Mouse (Mus musculus): ENCODE measurements around the gene Plin3. TPM values are rescaled to one million over a fixed set of nuclear protein-coding genes. Genes with fewer than 3 reads are reported as not detected.

Gene Plin3
- polyA plus RNA-seq, 1 experiment: 43.1 TPM

GRCm38 (mm10) chr17:56302363-56302996, 9.8 kb upstream of the Plin3 start:
- peak; percentile 54 for DNase-seq
- no peak for TF ChIP-seq POLR2A (IDR thresholded peaks at IDR 0.05; ENCODE audit: low read depth, low read length)
- no peak for TF ChIP-seq CTCF (conservative IDR thresholded peaks at IDR 0.05; ENCODE audit: insufficient read depth, insufficient read length, low read depth, low read length)
- no peak overlapping the region for H3K27ac ChIP-seq (ENCODE audit: insufficient read depth, low read depth, low read length)
- 21% methylated on average over 13 of the region's 13 CpGs for WGBS
- H3K27me3 ChIP-seq (replicated peaks; ENCODE audit: control insufficient read depth, insufficient read depth, low read length): no peaks in the 10 kb centered on the region
- peaks cover 11% of the 10 kb centered on the region; the same call in 1 of the 2 replicates for H3K4me1 ChIP-seq (ENCODE audit: control insufficient read depth, insufficient read depth, low read length)
- no peaks in the 10 kb centered on the region for H3K36me3 ChIP-seq (ENCODE audit: control insufficient read depth, insufficient read depth, low read length)
- no peak overlapping the region for H3K4me3 ChIP-seq (ENCODE audit: insufficient read depth, low read depth, low read length)

- no peaks in the 10 kb centered on the region for H3K36me3 ChIP-seq (ENCODE audit: control insufficient read depth, insufficient read depth, low read length)
- no peak for DNase-seq
- H3K27ac ChIP-seq (ENCODE audit: insufficient read depth, low read depth, low read length): no peak within 1 kb of the TSS
- no peaks in the 10 kb centered on the region for H3K27me3 ChIP-seq (replicated peaks; ENCODE audit: control insufficient read depth, insufficient read depth, low read length)
- peaks cover 11% of the 10 kb centered on the region; the same call in 1 of the 2 replicates for H3K4me1 ChIP-seq (ENCODE audit: control insufficient read depth, insufficient read depth, low read length)
- TF ChIP-seq POLR2A (IDR thresholded peaks at IDR 0.05; ENCODE audit: low read depth, low read length) (no peak), CTCF (conservative IDR thresholded peaks at IDR 0.05; ENCODE audit: insufficient read depth, insufficient read length, low read depth, low read length) (no peak)
- 89% methylated on average over 9 of the region's 9 CpGs for WGBS
- no peak within 1 kb of the TSS for H3K4me3 ChIP-seq (ENCODE audit: insufficient read depth, low read depth, low read length)
These were observed 7.5 kb upstream of the Plin3 start, which contains the start of gene Arrdc5 for GRCm38 (mm10) chr17:56300186-56300585. TSS of gene Arrdc5 (minus strand) at chr17:56300286.

- no peak for DNase-seq
- 91% methylated on average over 1 of the region's 1 CpGs for WGBS
- Histone ChIP-seq H3K27me3 (replicated peaks; ENCODE audit: control insufficient read depth, insufficient read depth, low read length) (no peaks in the 10 kb centered on the region), H3K4me1 (ENCODE audit: control insufficient read depth, insufficient read depth, low read length) (peaks cover 7% of the 10 kb centered on the region; the same call in 1 of the 2 replicates), H3K27ac (ENCODE audit: insufficient read depth, low read depth, low read length) (no peak overlapping the region), H3K4me3 (ENCODE audit: insufficient read depth, low read depth, low read length) (no peak overlapping the region), H3K36me3 (ENCODE audit: control insufficient read depth, insufficient read depth, low read length) (no peaks in the 10 kb centered on the region)
- TF ChIP-seq CTCF (conservative IDR thresholded peaks at IDR 0.05; ENCODE audit: insufficient read depth, insufficient read length, low read depth, low read length): no peak
- TF ChIP-seq POLR2A (IDR thresholded peaks at IDR 0.05; ENCODE audit: low read depth, low read length): no peak
These were observed 5.6 kb upstream of the Plin3 start for GRCm38 (mm10) chr17:56298238-56298637.

- WGBS: 70% methylated on average over 1 of the region's 1 CpGs
These were observed 3.5 kb upstream of the Plin3 start for GRCm38 (mm10) chr17:56296201-56296600.

GRCm38 (mm10) chr17:56294241-56294640, 1.6 kb upstream of the Plin3 start:
- H3K4me1 ChIP-seq (ENCODE audit: control insufficient read depth, insufficient read depth, low read length): peaks cover 11% of the 10 kb centered on the region
- no peak overlapping the region for H3K27ac ChIP-seq (ENCODE audit: insufficient read depth, low read depth, low read length)
- H3K36me3 ChIP-seq (ENCODE audit: control insufficient read depth, insufficient read depth, low read length): no peaks in the 10 kb centered on the region
- TF ChIP-seq CTCF (conservative IDR thresholded peaks at IDR 0.05; ENCODE audit: insufficient read depth, insufficient read length, low read depth, low read length) (no peak), POLR2A (IDR thresholded peaks at IDR 0.05; ENCODE audit: low read depth, low read length) (no peak)
- DNase-seq: no peak
- no peaks in the 10 kb centered on the region for H3K27me3 ChIP-seq (replicated peaks; ENCODE audit: control insufficient read depth, insufficient read depth, low read length)
- H3K4me3 ChIP-seq (ENCODE audit: insufficient read depth, low read depth, low read length): no peak overlapping the region
- 90% methylated on average over 19 of the region's 19 CpGs for WGBS

More at GRCm38 (mm10) chr17:56296201-56296600, 3.5 kb upstream of the Plin3 start:
- TF ChIP-seq POLR2A (IDR thresholded peaks at IDR 0.05; ENCODE audit: low read depth, low read length) (no peak), CTCF (conservative IDR thresholded peaks at IDR 0.05; ENCODE audit: insufficient read depth, insufficient read length, low read depth, low read length) (no peak)
- Histone ChIP-seq H3K36me3 (ENCODE audit: control insufficient read depth, insufficient read depth, low read length) (no peaks in the 10 kb centered on the region), H3K27me3 (replicated peaks; ENCODE audit: control insufficient read depth, insufficient read depth, low read length) (no peaks in the 10 kb centered on the region), H3K4me3 (ENCODE audit: insufficient read depth, low read depth, low read length) (no peak overlapping the region), H3K4me1 (ENCODE audit: control insufficient read depth, insufficient read depth, low read length) (peaks cover 7% of the 10 kb centered on the region), H3K27ac (ENCODE audit: insufficient read depth, low read depth, low read length) (no peak overlapping the region)
- no peak for DNase-seq

- H3K36me3 ChIP-seq (ENCODE audit: control insufficient read depth, insufficient read depth, low read length): no peaks in the 10 kb centered on the region
- no peak overlapping the region for H3K4me3 ChIP-seq (ENCODE audit: insufficient read depth, low read depth, low read length)
- WGBS: 78% methylated on average over 1 of the region's 1 CpGs
- H3K27ac ChIP-seq (ENCODE audit: insufficient read depth, low read depth, low read length): no peak overlapping the region
- TF ChIP-seq CTCF (conservative IDR thresholded peaks at IDR 0.05; ENCODE audit: insufficient read depth, insufficient read length, low read depth, low read length) (no peak), POLR2A (IDR thresholded peaks at IDR 0.05; ENCODE audit: low read depth, low read length) (no peak)
- DNase-seq: no peak
- no peaks in the 10 kb centered on the region for H3K27me3 ChIP-seq (replicated peaks; ENCODE audit: control insufficient read depth, insufficient read depth, low read length)
- H3K4me1 ChIP-seq (ENCODE audit: control insufficient read depth, insufficient read depth, low read length): peaks cover 11% of the 10 kb centered on the region
These were observed 618 bp upstream of the Plin3 start for GRCm38 (mm10) chr17:56293291-56293690.

- Histone ChIP-seq H3K4me3 (ENCODE audit: insufficient read depth, low read depth, low read length) (no peak overlapping the region), H3K4me1 (ENCODE audit: control insufficient read depth, insufficient read depth, low read length) (peaks cover 19% of the 10 kb centered on the region), H3K27ac (ENCODE audit: insufficient read depth, low read depth, low read length) (peak overlapping the region; percentile 87; the same call in 1 of the 2 replicates), H3K27me3 (replicated peaks; ENCODE audit: control insufficient read depth, insufficient read depth, low read length) (no peaks in the 10 kb centered on the region), H3K36me3 (ENCODE audit: control insufficient read depth, insufficient read depth, low read length) (no peaks in the 10 kb centered on the region)
- 62% methylated on average over 7 of the region's 7 CpGs for WGBS
- DNase-seq: no peak
- TF ChIP-seq CTCF (conservative IDR thresholded peaks at IDR 0.05; ENCODE audit: insufficient read depth, insufficient read length, low read depth, low read length) (no peak), POLR2A (IDR thresholded peaks at IDR 0.05; ENCODE audit: low read depth, low read length) (no peak)
These were observed 722 bp downstream of the Plin3 start for GRCm38 (mm10) chr17:56291826-56292475.

All from kidney, adult 2 months (tissue).